Mouse (Mus musculus): Measurements from ENCODE around the gene Spag5. TPM values are rescaled to one million over a fixed set of nuclear protein-coding genes. Genes with fewer than 3 reads are reported as not detected.

The Spag5 gene
- polyA plus RNA-seq, 2 experiments: 27.6 to 39.7 TPM

DNA sequence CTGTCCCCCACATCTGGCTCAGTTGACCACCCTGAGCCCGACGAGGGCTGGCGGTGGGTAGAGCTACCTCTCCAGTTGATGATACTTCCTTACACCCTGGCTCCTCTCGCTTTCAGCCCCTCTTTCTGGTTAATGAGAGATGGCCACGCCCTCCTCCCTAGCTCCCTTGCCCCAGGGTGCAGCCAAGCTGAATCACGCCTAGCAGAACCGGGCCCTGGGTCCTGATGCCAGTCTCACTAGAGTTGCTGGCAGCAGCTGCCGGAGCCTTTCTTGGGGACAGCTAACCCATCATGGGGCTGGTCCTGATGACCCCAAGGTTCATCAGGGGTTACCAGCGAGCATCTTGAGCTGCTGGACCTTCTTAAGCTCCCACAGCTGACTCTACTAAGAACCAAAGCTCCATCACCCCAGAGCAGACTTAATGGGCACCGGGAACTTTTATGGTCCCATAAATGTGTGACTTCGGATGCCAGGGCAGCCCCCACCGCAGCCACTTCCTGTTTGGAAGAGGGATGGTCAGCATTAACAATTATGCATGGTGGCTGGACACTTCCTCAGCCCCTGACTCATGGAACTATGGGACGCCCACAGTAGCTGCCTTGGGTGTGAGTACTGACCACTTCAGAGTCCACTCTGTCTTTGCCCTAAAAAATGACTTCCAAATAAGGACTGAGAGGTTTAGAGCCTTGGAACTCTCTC lies 62.1 kb downstream of the Spag5 start:
- TF ChIP-seq EP300 (IDR thresholded peaks at IDR 0.05; ENCODE audit: low read depth) (no peak), CTCF (IDR thresholded peaks at IDR 0.05; ENCODE audit: low read depth) (no peak)

DNA sequence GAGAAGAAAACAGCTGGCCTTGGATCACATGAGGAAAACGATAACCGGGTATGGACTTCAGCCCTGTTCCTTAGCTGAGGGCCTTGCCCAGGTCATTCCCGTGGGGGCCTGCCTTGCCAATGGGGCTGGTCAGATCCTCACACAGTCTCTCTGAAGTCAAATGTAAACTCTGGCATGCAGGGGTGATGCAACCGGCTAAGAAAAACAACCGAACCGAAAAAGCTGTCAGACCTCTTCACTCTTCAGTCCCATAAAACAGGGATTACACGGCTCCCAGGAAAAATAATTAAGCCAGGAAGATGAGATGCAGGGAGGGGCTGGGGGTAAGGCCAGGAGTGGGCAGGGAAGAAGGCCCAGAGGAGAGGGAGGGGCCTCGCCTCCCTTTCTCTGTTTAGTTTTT lies 62.8 kb downstream of the Spag5 start:
- no peaks in the 10 kb centered on the region for H3K36me3 ChIP-seq (replicated peaks; ENCODE audit: control insufficient read depth, insufficient read depth, low read depth)
- TF ChIP-seq EP300 (IDR thresholded peaks at IDR 0.05; ENCODE audit: low read depth) (no peak), CTCF (IDR thresholded peaks at IDR 0.05; ENCODE audit: low read depth) (no peak)
- 45% methylated on average over 8 of the region's 8 CpGs for WGBS (ENCODE audit: insufficient replicate concordance)
- ATAC-seq (ENCODE audit: insufficient read depth) (no peak), DNase-seq (ENCODE audit: low read depth in 3 of 3, low spot score in 3 of 3) (no peak)
- no peak overlapping the region for H3K9ac ChIP-seq (replicated peaks)
- H3K4me1 ChIP-seq (replicated peaks; ENCODE audit: control insufficient read depth in 2 of 2, insufficient read depth in 2 of 2, low read length in 1 of 2): peaks cover 0 to 2% of the 10 kb centered on the region in 2 experiments; a peak in 1 of 4 replicates
- H3K27ac ChIP-seq: no peak overlapping the region
- H3K27me3 ChIP-seq (ENCODE audit: control insufficient read depth, insufficient read depth, low read length): no peaks in the 10 kb centered on the region
- no peak overlapping the region for H3K4me2 ChIP-seq (ENCODE audit: low read depth)
- H3K4me3 ChIP-seq (ENCODE audit: insufficient read depth in 1 of 2, low read depth in 2 of 2, low read length in 2 of 2): no peak overlapping the region
- no peaks in the 10 kb centered on the region for H3K9me3 ChIP-seq (ENCODE audit: control insufficient read depth, low read length)

More for the DNA sequence above, 62.1 kb downstream of the Spag5 start:
- ATAC-seq (ENCODE audit: insufficient read depth) (no peak), DNase-seq (ENCODE audit: low read depth in 3 of 3, low spot score in 3 of 3) (no peak)
- H3K27ac ChIP-seq: no peak overlapping the region
- H3K9me3 ChIP-seq (ENCODE audit: control insufficient read depth, low read length): no peaks in the 10 kb centered on the region
- H3K27me3 ChIP-seq (ENCODE audit: control insufficient read depth, insufficient read depth, low read length): no peaks in the 10 kb centered on the region
- WGBS (ENCODE audit: insufficient replicate concordance): 51% methylated on average over 13 of the region's 13 CpGs
- no peak overlapping the region for H3K4me2 ChIP-seq (ENCODE audit: low read depth)
- H3K4me3 ChIP-seq (ENCODE audit: insufficient read depth in 1 of 2, low read depth in 2 of 2, low read length in 2 of 2): no peak overlapping the region
- no peak overlapping the region for H3K9ac ChIP-seq (replicated peaks)
- H3K4me1 ChIP-seq (replicated peaks; ENCODE audit: control insufficient read depth in 2 of 2, insufficient read depth in 2 of 2, low read length in 1 of 2): peaks cover 0 to 2% of the 10 kb centered on the region in 2 experiments; a peak in 1 of 4 replicates
- H3K36me3 ChIP-seq (replicated peaks; ENCODE audit: control insufficient read depth, insufficient read depth, low read depth): no peaks in the 10 kb centered on the region

GRCm38 (mm10) chr11:78367456-78368225 lies 66.3 kb downstream of the Spag5 start:
- H3K4me2 ChIP-seq (ENCODE audit: low read depth): no peak overlapping the region
- ATAC-seq (ENCODE audit: insufficient read depth): no peak
- no peak overlapping the region for H3K9ac ChIP-seq (replicated peaks)
- H3K4me1 ChIP-seq (replicated peaks; ENCODE audit: control insufficient read depth in 2 of 2, insufficient read depth in 2 of 2, low read length in 1 of 2): no peaks in the 10 kb centered on the region
- no peak overlapping the region for H3K27ac ChIP-seq
- no peak for DNase-seq (ENCODE audit: low read depth in 3 of 3, low spot score in 3 of 3)
- TF ChIP-seq EP300 (IDR thresholded peaks at IDR 0.05; ENCODE audit: low read depth) (no peak), CTCF (IDR thresholded peaks at IDR 0.05; ENCODE audit: low read depth) (no peak)
- no peaks in the 10 kb centered on the region for H3K9me3 ChIP-seq (ENCODE audit: control insufficient read depth, low read length)
- H3K27me3 ChIP-seq (ENCODE audit: control insufficient read depth, insufficient read depth, low read length): no peaks in the 10 kb centered on the region
- no peaks in the 10 kb centered on the region for H3K36me3 ChIP-seq (replicated peaks; ENCODE audit: control insufficient read depth, insufficient read depth, low read depth)
- no peak overlapping the region for H3K4me3 ChIP-seq (ENCODE audit: insufficient read depth in 1 of 2, low read depth in 2 of 2, low read length in 2 of 2)
- 77% methylated on average over 15 of the region's 15 CpGs for WGBS (ENCODE audit: insufficient replicate concordance)

DNA sequence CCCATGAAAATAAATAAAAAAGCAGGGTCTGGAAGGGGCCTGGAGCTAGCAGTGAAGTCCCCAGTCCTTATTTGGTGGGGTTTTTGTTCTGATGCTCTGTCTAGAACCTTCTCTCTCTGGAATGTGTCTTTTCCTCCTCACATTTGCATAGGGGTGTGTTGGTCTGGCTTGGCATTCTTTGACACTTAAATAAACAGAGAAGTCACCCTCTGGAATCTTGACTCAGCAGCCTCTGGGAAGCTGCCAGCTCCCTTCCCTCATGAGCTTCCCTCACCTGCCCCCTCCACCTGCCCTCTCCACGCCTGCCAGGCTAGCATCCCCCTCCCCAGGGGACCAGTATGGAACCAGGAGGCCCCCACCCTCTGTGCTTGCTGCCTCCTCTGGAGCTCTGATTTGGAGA lies 69.1 kb downstream of the Spag5 start:
- Histone ChIP-seq H3K9ac (replicated peaks) (no peak overlapping the region), H3K4me2 (ENCODE audit: low read depth) (no peak overlapping the region), H3K9me3 (ENCODE audit: control insufficient read depth, low read length) (no peaks in the 10 kb centered on the region), H3K27ac (no peak overlapping the region), H3K27me3 (ENCODE audit: control insufficient read depth, insufficient read depth, low read length) (no peaks in the 10 kb centered on the region), H3K4me1 (replicated peaks; ENCODE audit: control insufficient read depth in 2 of 2, insufficient read depth in 2 of 2, low read length in 1 of 2) (no peaks in the 10 kb centered on the region), H3K36me3 (replicated peaks; ENCODE audit: control insufficient read depth, insufficient read depth, low read depth) (no peaks in the 10 kb centered on the region), H3K4me3 (ENCODE audit: insufficient read depth in 1 of 2, low read depth in 2 of 2, low read length in 2 of 2) (no peak overlapping the region)
- ATAC-seq (ENCODE audit: insufficient read depth) (no peak), DNase-seq (ENCODE audit: low read depth in 3 of 3, low spot score in 3 of 3) (no peak)
- no peak for TF ChIP-seq CTCF (IDR thresholded peaks at IDR 0.05; ENCODE audit: low read depth)
- no peak for TF ChIP-seq EP300 (IDR thresholded peaks at IDR 0.05; ENCODE audit: low read depth)
- WGBS (ENCODE audit: insufficient replicate concordance): 26% methylated on average over 1 of the region's 1 CpGs

- Histone ChIP-seq H3K27me3 (ENCODE audit: control insufficient read depth, insufficient read depth, low read length) (no peaks in the 10 kb centered on the region), H3K9me3 (ENCODE audit: control insufficient read depth, low read length) (no peaks in the 10 kb centered on the region), H3K4me2 (ENCODE audit: low read depth) (no peak overlapping the region), H3K4me1 (replicated peaks; ENCODE audit: control insufficient read depth in 2 of 2, insufficient read depth in 2 of 2, low read length in 1 of 2) (no peaks in the 10 kb centered on the region; a peak in 1 of 4 replicates), H3K4me3 (ENCODE audit: insufficient read depth in 1 of 2, low read depth in 2 of 2, low read length in 2 of 2) (no peak overlapping the region), H3K27ac (no peak overlapping the region), H3K36me3 (replicated peaks; ENCODE audit: control insufficient read depth, insufficient read depth, low read depth) (no peaks in the 10 kb centered on the region), H3K9ac (replicated peaks) (no peak overlapping the region)
- 72% methylated on average over 11 of the region's 11 CpGs for WGBS (ENCODE audit: insufficient replicate concordance)
- TF ChIP-seq CTCF (IDR thresholded peaks at IDR 0.05; ENCODE audit: low read depth): no peak
- no peak for ATAC-seq (ENCODE audit: insufficient read depth)
- DNase-seq (ENCODE audit: low read depth in 3 of 3, low spot score in 3 of 3): no peak
Observed at GRCm38 (mm10) chr11:78371711-78372110, 70.4 kb downstream of the Spag5 start.

Other genes with a start within 250 kb of the Spag5 start
- gene Eral1, start 221.1 kb upstream of the Spag5 start, polyA plus RNA-seq (2012; rRNA removed): 9.8 and 10.2 TPM in 2 replicates
- gene Eral1, start 221.1 kb upstream of the Spag5 start, polyA plus RNA-seq (2014; fragmentation: Nextera tagmentation; extraction: Ambion mirVana): 14.9 and 16.6 TPM in 2 replicates
- gene Fam222b, start 206.9 kb upstream of the Spag5 start, polyA plus RNA-seq (2012; rRNA removed): 2.5 and 3.1 TPM in 2 replicates
- 3.8 and 4.1 TPM in 2 replicates for gene Fam222b, start 206.9 kb upstream of the Spag5 start, polyA plus RNA-seq (2014; fragmentation: Nextera tagmentation; extraction: Ambion mirVana)
- 35.1 and 39.9 TPM in 2 replicates for gene Traf4, start 135.9 kb upstream of the Spag5 start, polyA plus RNA-seq (2012; rRNA removed)
- gene Traf4, start 135.9 kb upstream of the Spag5 start, polyA plus RNA-seq (2014; fragmentation: Nextera tagmentation; extraction: Ambion mirVana): 17.1 and 18.0 TPM in 2 replicates
- 9.8 and 10.6 TPM in 2 replicates for gene Nek8, start 124.9 kb upstream of the Spag5 start, polyA plus RNA-seq (2012; rRNA removed)
- gene Nek8, start 124.9 kb upstream of the Spag5 start, polyA plus RNA-seq (2014; fragmentation: Nextera tagmentation; extraction: Ambion mirVana): 7.4 and 7.8 TPM in 2 replicates
- gene Tlcd1, start 124.8 kb upstream of the Spag5 start, polyA plus RNA-seq (2012; rRNA removed): 47.4 and 69.6 TPM in 2 replicates
- gene Tlcd1, start 124.8 kb upstream of the Spag5 start, polyA plus RNA-seq (2014; fragmentation: Nextera tagmentation; extraction: Ambion mirVana): 44.9 and 50.5 TPM in 2 replicates
- 628 and 1,347 TPM in 2 replicates for gene Rpl23a, start 117.9 kb upstream of the Spag5 start, polyA plus RNA-seq (2012; rRNA removed)
- gene Rpl23a, start 117.9 kb upstream of the Spag5 start, polyA plus RNA-seq (2014; fragmentation: Nextera tagmentation; extraction: Ambion mirVana): 1,087 and 1,100 TPM in 2 replicates
- gene Rab34, start 113.1 kb upstream of the Spag5 start, polyA plus RNA-seq (2012; rRNA removed): 7.1 and 7.7 TPM in 2 replicates
- gene Rab34, start 113.1 kb upstream of the Spag5 start, polyA plus RNA-seq (2014; fragmentation: Nextera tagmentation; extraction: Ambion mirVana): 11.3 and 12.4 TPM in 2 replicates
- gene Proca1, start 108.1 kb upstream of the Spag5 start, polyA plus RNA-seq (2012; rRNA removed): 0.08 and 0.16 TPM in 2 replicates
- gene Proca1, start 108.1 kb upstream of the Spag5 start, polyA plus RNA-seq (2014; fragmentation: Nextera tagmentation; extraction: Ambion mirVana): 0.23 TPM in 1 of 2 replicates, not detected in the other
- 31.6 and 34.3 TPM in 2 replicates for gene Sdf2, start 55.8 kb upstream of the Spag5 start, polyA plus RNA-seq (2012; rRNA removed)
- 30.7 and 30.8 TPM in 2 replicates for gene Sdf2, start 55.8 kb upstream of the Spag5 start, polyA plus RNA-seq (2014; fragmentation: Nextera tagmentation; extraction: Ambion mirVana)
- gene Supt6, start 55.5 kb upstream of the Spag5 start, polyA plus RNA-seq (2012; rRNA removed): 7.4 and 8.4 TPM in 2 replicates
- gene Supt6, start 55.5 kb upstream of the Spag5 start, polyA plus RNA-seq (2014; fragmentation: Nextera tagmentation; extraction: Ambion mirVana): 7.4 and 7.8 TPM in 2 replicates
- 17.3 and 20.5 TPM in 2 replicates for gene 2610507B11Rik, start 39.8 kb upstream of the Spag5 start, polyA plus RNA-seq (2012; rRNA removed)
- gene 2610507B11Rik, start 39.8 kb upstream of the Spag5 start, polyA plus RNA-seq (2014; fragmentation: Nextera tagmentation; extraction: Ambion mirVana): 26.5 and 32.8 TPM in 2 replicates
- gene BC030499, start 10.7 kb upstream of the Spag5 start, polyA plus RNA-seq (2012; rRNA removed): 0.17 and 0.25 TPM in 2 replicates
- gene BC030499, start 10.7 kb upstream of the Spag5 start, polyA plus RNA-seq (2014; fragmentation: Nextera tagmentation; extraction: Ambion mirVana): 0.06 TPM in 1 of 2 replicates, not detected in the other
- 4.2 TPM in 2 replicates for gene Aldoc, start 21.4 kb downstream of the Spag5 start, polyA plus RNA-seq (2012; rRNA removed)
- 6.0 and 6.6 TPM in 2 replicates for gene Aldoc, start 21.4 kb downstream of the Spag5 start, polyA plus RNA-seq (2014; fragmentation: Nextera tagmentation; extraction: Ambion mirVana)
- 19.6 and 22.0 TPM in 2 replicates for gene Pigs, start 26.9 kb downstream of the Spag5 start, polyA plus RNA-seq (2012; rRNA removed)
- 23.5 and 26.1 TPM in 2 replicates for gene Pigs, start 26.9 kb downstream of the Spag5 start, polyA plus RNA-seq (2014; fragmentation: Nextera tagmentation; extraction: Ambion mirVana)
- 33.5 and 40.3 TPM in 2 replicates for gene Unc119, start 42.0 kb downstream of the Spag5 start, polyA plus RNA-seq (2012; rRNA removed)
- gene Unc119, start 42.0 kb downstream of the Spag5 start, polyA plus RNA-seq (2014; fragmentation: Nextera tagmentation; extraction: Ambion mirVana): 20.9 and 25.2 TPM in 2 replicates
- not detected in 2 replicates for gene Foxn1, start 85.0 kb downstream of the Spag5 start, polyA plus RNA-seq (2012; rRNA removed)
- gene Foxn1, start 85.0 kb downstream of the Spag5 start, polyA plus RNA-seq (2014; fragmentation: Nextera tagmentation; extraction: Ambion mirVana): not detected in 2 replicates
- gene Slc13a2, start 120.7 kb downstream of the Spag5 start, polyA plus RNA-seq (2012; rRNA removed): 0.02 TPM in 2 replicates
- not detected in 2 replicates for gene Slc13a2, start 120.7 kb downstream of the Spag5 start, polyA plus RNA-seq (2014; fragmentation: Nextera tagmentation; extraction: Ambion mirVana)
- gene Slc46a1, start 164.2 kb downstream of the Spag5 start, polyA plus RNA-seq (2012; rRNA removed): 3.7 and 4.9 TPM in 2 replicates
- gene Slc46a1, start 164.2 kb downstream of the Spag5 start, polyA plus RNA-seq (2014; fragmentation: Nextera tagmentation; extraction: Ambion mirVana): 5.0 and 5.8 TPM in 2 replicates
- 0.09 and 0.22 TPM in 2 replicates for gene Sarm1, start 196.2 kb downstream of the Spag5 start, polyA plus RNA-seq (2012; rRNA removed)
- gene Sarm1, start 196.2 kb downstream of the Spag5 start, polyA plus RNA-seq (2014; fragmentation: Nextera tagmentation; extraction: Ambion mirVana): 0.14 and 0.15 TPM in 2 replicates
- gene Vtn, start 197.6 kb downstream of the Spag5 start, polyA plus RNA-seq (2012; rRNA removed): 350 and 403 TPM in 2 replicates
- gene Vtn, start 197.6 kb downstream of the Spag5 start, polyA plus RNA-seq (2014; fragmentation: Nextera tagmentation; extraction: Ambion mirVana): 353 and 424 TPM in 2 replicates
- 0.18 and 0.28 TPM in 2 replicates for gene Sebox, start 201.9 kb downstream of the Spag5 start, polyA plus RNA-seq (2012; rRNA removed)
- 0.35 and 0.39 TPM in 2 replicates for gene Sebox, start 201.9 kb downstream of the Spag5 start, polyA plus RNA-seq (2014; fragmentation: Nextera tagmentation; extraction: Ambion mirVana)
- gene Tmem199, start 210.6 kb downstream of the Spag5 start, polyA plus RNA-seq (2012; rRNA removed): 10.6 and 14.5 TPM in 2 replicates
- gene Tmem199, start 210.6 kb downstream of the Spag5 start, polyA plus RNA-seq (2014; fragmentation: Nextera tagmentation; extraction: Ambion mirVana): 20.6 and 22.1 TPM in 2 replicates
- 24.1 and 28.2 TPM in 2 replicates for gene Poldip2, start 210.7 kb downstream of the Spag5 start, polyA plus RNA-seq (2012; rRNA removed)
- gene Poldip2, start 210.7 kb downstream of the Spag5 start, polyA plus RNA-seq (2014; fragmentation: Nextera tagmentation; extraction: Ambion mirVana): 55.6 and 57.2 TPM in 2 replicates
- 6.3 and 6.7 TPM in 2 replicates for gene Tnfaip1, start 234.8 kb downstream of the Spag5 start, polyA plus RNA-seq (2012; rRNA removed)
- gene Tnfaip1, start 234.8 kb downstream of the Spag5 start, polyA plus RNA-seq (2014; fragmentation: Nextera tagmentation; extraction: Ambion mirVana): 12.6 and 13.2 TPM in 2 replicates
- 29.2 and 41.7 TPM in 2 replicates for gene Ift20, start 234.8 kb downstream of the Spag5 start, polyA plus RNA-seq (2012; rRNA removed)
- 73.9 and 77.8 TPM in 2 replicates for gene Ift20, start 234.8 kb downstream of the Spag5 start, polyA plus RNA-seq (2014; fragmentation: Nextera tagmentation; extraction: Ambion mirVana)
- 34.2 and 42.3 TPM in 2 replicates for gene Tmem97, start 249.2 kb downstream of the Spag5 start, polyA plus RNA-seq (2012; rRNA removed)
- 99.5 and 116 TPM in 2 replicates for gene Tmem97, start 249.2 kb downstream of the Spag5 start, polyA plus RNA-seq (2014; fragmentation: Nextera tagmentation; extraction: Ambion mirVana)

Measured in liver, embryonic 14.5 days (tissue).